Mouse (Mus musculus) intestine, embryonic 15.5 days (tissue): ENCODE data around the gene Bcl2. TPM values are rescaled to one million over a fixed set of nuclear protein-coding genes. Genes with fewer than 3 reads are reported as not detected.

Experiments
- ATAC-seq: fragments of 200-750 bp; cut with Nextera tagmentation; 2 replicates; pipeline ENCODE4 v1.8.0; 2017; ENCODE audit warnings: moderate TSS enrichment, moderate library complexity
- H3K27ac ChIP-seq: fragments of 300-500 bp; sonication (generic); 2 replicates; pipeline ENCODE4 v1.5.1; 2015; ENCODE audit warnings: mild to moderate bottlenecking, inconsistent platforms
- H3K27me3 ChIP-seq: fragments of 300-500 bp; sonication (generic); replicated peaks from 2 replicates; pipeline ENCODE4 v1.6.1; 2015; ENCODE audit warnings: inconsistent platforms
- H3K36me3 ChIP-seq: fragments of 300-500 bp; sonication (generic); 2 replicates; pipeline ENCODE4 v1.6.1; 2015; ENCODE audit warnings: inconsistent platforms
- H3K4me1 ChIP-seq: fragments of 300-500 bp; sonication (generic); replicated peaks from 2 replicates; pipeline ENCODE4 v1.6.1; 2015; ENCODE audit warnings: inconsistent platforms
- H3K4me2 ChIP-seq: fragments of 300-500 bp; sonication (generic); replicated peaks from 2 replicates; pipeline ENCODE4 v1.6.1; 2015; ENCODE audit warnings: mild to moderate bottlenecking, inconsistent platforms
- H3K4me3 ChIP-seq: fragments of 300-500 bp; sonication (generic); replicated peaks from 2 replicates; pipeline ENCODE4 v1.5.1; 2015; ENCODE audit warnings: inconsistent platforms
- H3K9ac ChIP-seq: fragments of 300-500 bp; sonication (generic); 2 replicates; pipeline ENCODE4 v1.6.1; 2015; ENCODE audit warnings: inconsistent platforms
- H3K9me3 ChIP-seq: fragments of 300-500 bp; sonication (generic); 2 replicates; pipeline ENCODE4 v1.6.1; 2016; ENCODE audit warnings: inconsistent platforms
- WGBS: fragments of 180-500 bp; shearing (Covaris S2); methylation state at CpG from one replicate; pipeline ENCODE4 v1.1.7; 2015; 5-methylcytosine and 5-hydroxymethylcytosine counted together
- polyA plus RNA-seq: library from polyadenylated mRNA; unstranded; fragments of >200 nt; fragmentation: Nextera tagmentation; extraction: Ambion mirVana; gene quantifications from 2 replicates; pipeline ENCODE4 v1.2.1, GENCODE M21; 2015

Bcl2 gene
- polyA plus RNA-seq, 1 experiment from 2014 or later = 13.2 TPM

DNA sequence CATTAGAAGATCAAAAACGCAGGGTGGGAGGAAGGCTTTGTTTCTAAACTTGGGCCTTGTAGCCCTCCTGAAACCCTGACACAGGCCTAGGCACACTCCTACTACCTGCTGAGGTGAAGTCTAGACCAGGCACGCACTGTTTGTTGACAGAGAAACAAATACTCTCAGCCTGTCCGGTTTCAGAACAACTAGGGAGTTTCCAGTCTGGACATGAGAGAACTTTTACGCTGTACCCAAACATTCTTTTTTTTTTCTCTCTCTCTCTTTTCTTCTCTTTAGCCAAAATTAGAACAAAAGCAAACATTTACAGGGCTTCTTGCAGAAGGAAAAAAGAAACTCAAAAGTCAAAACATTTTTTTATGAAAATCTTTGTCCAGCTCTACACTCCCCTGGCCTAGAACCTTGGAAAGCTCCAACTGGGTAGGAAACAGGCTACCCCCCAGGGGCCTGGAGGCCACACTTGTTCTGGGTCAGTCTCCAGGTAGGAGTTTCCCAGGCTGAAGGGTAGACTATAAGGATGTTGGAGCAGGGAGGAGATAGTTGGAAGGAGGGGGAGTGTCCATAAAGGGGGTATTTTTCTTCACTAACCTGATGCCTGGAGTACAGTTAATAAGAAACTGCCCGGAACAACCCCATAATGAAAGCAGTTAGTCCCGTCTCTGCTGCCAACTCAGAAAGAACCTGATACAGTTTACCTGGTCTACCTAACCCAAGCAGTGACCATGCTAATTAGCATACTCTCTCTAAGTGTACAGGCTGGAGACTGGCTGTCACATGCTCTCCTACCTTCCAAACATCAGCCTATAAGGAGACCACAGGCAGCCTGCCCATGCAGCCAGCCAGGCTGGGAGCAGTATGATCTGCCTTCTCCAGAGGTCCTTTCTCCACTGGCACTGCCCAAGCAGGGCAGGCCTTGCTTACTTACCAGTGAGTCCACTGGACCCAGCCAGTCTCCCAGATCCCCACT is 147.7 kb downstream of the Bcl2 start:
- ATAC-seq = peak; percentile 47; the same call in 1 of the 2 replicates
- 0 out of 2 replicates have a peak, but pooled peaks cover 5% of the 10 kb centered on the region for H3K4me1 ChIP-seq
- H3K4me3 ChIP-seq = no peak overlapping the region
- no peaks in the 10 kb centered on the region for H3K9me3 ChIP-seq
- H3K4me2 ChIP-seq = no peak overlapping the region
- WGBS = 76% methylated on average over 6 of the region's 6 CpGs
- no peaks in the 10 kb centered on the region for H3K27me3 ChIP-seq
- no peak overlapping the region for H3K9ac ChIP-seq
- H3K27ac ChIP-seq = no peak overlapping the region
- no peaks in the 10 kb centered on the region for H3K36me3 ChIP-seq

DNA sequence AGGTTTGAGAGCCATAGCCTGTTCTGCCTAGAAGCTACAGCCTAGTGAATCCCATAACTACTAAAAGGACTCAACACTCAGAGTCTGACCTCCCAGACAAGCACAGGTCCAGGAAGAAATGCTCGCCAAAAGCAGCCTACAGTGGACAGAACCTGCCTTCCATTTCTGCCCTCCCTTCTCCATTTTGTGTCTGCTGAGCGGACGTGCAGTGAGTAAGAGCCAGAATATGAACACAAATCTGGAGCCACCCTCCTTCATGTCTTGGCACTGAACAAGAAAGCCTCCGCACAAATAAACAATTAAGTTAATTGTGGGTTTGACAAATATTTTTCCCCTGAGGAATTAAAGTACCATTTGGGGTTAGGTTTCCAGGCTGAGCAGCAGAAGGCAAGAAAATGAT is 148.8 kb downstream of the Bcl2 start:
- Histone ChIP-seq H3K4me1 (0 out of 2 replicates have a peak, but pooled peaks cover 10% of the 10 kb centered on the region), H3K4me3 (no peak overlapping the region), H3K4me2 (no peak overlapping the region), H3K27me3 (no peaks in the 10 kb centered on the region), H3K27ac (no peak overlapping the region), H3K9ac (no peak overlapping the region), H3K36me3 (no peaks in the 10 kb centered on the region), H3K9me3 (no peaks in the 10 kb centered on the region)
- no peak for ATAC-seq
- WGBS = 88% methylated on average over 4 of the region's 4 CpGs

DNA sequence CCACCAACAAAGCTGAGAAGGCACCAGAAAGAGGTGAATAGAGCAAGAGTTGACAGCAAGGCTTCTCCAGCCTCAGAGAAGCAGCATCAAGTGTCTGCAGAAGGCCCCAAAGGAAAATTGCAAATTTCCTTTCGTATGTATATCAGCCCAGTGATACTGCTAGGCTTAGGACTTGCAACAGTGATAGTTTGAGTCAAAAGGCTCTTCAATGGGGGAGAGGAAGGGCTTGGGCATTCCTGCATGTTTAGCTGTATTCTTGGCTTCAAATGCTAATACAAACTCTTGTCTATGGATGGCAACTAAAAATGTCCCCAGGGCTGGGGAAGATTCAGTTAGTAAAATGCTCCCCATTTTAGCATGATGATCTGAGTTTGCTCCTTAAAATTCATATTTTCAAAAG is 149.6 kb downstream of the Bcl2 start:
- WGBS = 67% methylated on average over 1 of the region's 1 CpGs
- no peak for ATAC-seq

DNA sequence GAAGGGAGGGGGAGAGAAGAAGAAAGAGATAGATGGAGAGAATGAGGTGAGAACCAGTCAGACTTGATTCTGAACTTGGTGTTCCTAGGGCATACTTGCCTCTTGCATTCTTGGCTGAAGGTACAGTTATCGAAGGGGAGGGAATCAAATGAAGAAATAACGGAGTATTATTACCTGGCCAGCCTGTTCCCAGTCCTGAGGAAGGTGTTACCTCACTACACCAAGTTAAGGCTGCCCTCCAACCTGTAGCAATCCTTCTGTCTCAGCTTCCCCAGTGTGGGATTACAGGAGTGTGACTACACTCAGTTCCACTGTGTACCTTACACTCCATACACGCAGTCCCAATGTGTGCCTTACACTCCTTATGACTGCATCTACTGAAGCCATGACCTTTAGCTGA is 151.3 kb downstream of the Bcl2 start:
- Histone ChIP-seq H3K4me2 (no peak overlapping the region), H3K27me3 (no peaks in the 10 kb centered on the region), H3K4me3 (no peak overlapping the region), H3K4me1 (0 out of 2 replicates have a peak, but pooled peaks cover 10% of the 10 kb centered on the region), H3K9ac (no peak overlapping the region), H3K36me3 (no peaks in the 10 kb centered on the region), H3K27ac (no peak overlapping the region), H3K9me3 (no peaks in the 10 kb centered on the region)
- ATAC-seq = no peak
- WGBS = 92% methylated on average over 3 of the region's 3 CpGs

More for the DNA sequence above, 149.6 kb downstream of the Bcl2 start:
- Histone ChIP-seq H3K9me3 (no peaks in the 10 kb centered on the region), H3K27ac (no peak overlapping the region), H3K36me3 (no peaks in the 10 kb centered on the region), H3K27me3 (no peaks in the 10 kb centered on the region), H3K4me3 (no peak overlapping the region), H3K9ac (no peak overlapping the region), H3K4me2 (no peak overlapping the region), H3K4me1 (0 out of 2 replicates have a peak, but pooled peaks cover 10% of the 10 kb centered on the region)

DNA sequence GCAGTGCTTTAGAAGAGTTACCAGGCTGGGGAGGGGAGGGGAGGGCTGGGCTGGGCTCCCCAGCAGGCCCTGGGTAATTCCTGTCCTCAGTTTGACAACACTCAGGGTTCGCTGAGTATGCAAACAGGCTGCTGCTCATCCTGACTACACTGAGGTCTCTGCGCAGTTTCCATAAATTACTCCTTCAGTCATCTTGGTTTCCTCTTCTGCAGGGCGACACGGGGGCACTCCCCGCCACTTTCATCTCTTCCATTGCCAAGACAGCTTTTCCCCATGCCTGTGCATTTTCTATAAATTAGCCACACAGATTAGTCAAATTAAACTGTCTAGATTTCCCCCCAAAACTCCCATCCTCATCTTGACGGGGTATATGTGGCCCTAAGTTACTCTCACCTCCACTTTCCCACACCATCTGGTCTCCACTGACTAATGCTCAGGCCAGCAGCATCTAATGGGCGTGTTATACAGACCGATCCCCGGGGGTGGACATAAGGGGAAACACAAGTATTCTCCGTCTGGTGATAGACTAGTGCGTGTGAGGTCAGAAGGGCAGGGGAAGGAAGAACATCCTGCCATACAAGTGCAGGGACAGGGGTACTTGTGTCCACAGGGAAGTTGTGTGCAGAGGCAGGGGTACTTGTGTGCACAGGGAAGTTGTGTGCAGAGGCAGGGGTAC is 152.9 kb downstream of the Bcl2 start:
- Histone ChIP-seq H3K4me2 (no peak overlapping the region), H3K27me3 (no peaks in the 10 kb centered on the region), H3K9ac (no peak overlapping the region), H3K9me3 (no peaks in the 10 kb centered on the region), H3K4me1 (0 out of 2 replicates have a peak, but pooled peaks cover 5% of the 10 kb centered on the region), H3K27ac (no peak overlapping the region), H3K4me3 (no peak overlapping the region), H3K36me3 (no peaks in the 10 kb centered on the region)
- 63% methylated on average over 11 of the region's 11 CpGs for WGBS
- ATAC-seq = no peak

DNA sequence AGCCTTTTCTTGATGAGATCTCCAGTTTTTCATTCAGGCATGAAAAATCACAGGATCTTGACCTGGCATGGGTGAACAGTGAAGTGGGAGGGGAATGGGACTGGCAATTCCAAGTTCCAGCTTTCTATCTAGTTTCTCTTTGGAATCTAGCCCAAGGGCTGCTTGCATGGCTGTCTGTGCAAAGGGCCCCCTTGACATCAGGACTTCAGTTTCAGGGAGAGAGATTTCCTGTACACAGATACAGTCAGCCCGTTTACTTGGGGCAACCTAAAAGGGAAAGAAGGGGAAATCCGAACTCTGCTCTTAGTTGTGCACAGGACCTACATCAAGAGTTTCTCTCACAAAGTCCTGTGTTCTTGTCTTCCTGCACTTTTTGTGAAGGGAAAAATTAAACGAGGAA is 154.0 kb downstream of the Bcl2 start:
- Histone ChIP-seq H3K9ac (no peak overlapping the region), H3K4me2 (no peak overlapping the region), H3K27me3 (no peaks in the 10 kb centered on the region), H3K4me3 (no peak overlapping the region), H3K36me3 (no peaks in the 10 kb centered on the region), H3K4me1 (0 out of 2 replicates have a peak, but pooled peaks cover 5% of the 10 kb centered on the region), H3K9me3 (no peaks in the 10 kb centered on the region), H3K27ac (no peak overlapping the region)
- 66% methylated on average over 3 of the region's 3 CpGs for WGBS
- no peak for ATAC-seq

DNA sequence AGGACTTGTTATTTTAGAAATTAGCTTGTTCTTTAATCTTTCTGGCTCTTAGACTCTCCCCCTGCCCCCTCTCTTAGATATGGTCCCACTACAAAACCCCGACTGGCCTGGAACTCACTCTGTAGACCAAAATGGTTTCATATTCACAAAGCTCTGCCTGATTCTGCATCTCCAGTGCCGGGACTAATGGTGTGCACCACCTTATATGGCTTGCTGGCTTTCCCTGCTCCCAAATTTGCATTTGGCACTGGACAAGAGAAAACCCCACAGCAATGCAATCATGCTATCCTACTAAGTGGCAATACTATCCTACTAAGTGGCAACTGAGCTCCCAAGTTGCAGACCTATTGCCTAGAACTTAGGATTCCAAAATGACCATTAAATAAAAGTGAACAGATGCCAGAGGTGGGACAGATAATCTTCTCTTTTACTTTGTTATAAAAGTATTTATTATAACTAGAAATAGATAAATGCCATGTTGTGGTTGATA is 154.9 kb downstream of the Bcl2 start:
- no peak overlapping the region for H3K27ac ChIP-seq
- no peak for ATAC-seq
- peaks cover 6% of the 10 kb centered on the region; the same call in 1 of the 2 replicates for H3K4me1 ChIP-seq
- H3K9me3 ChIP-seq = no peaks in the 10 kb centered on the region
- H3K9ac ChIP-seq = no peak overlapping the region
- H3K27me3 ChIP-seq = no peaks in the 10 kb centered on the region
- no peak overlapping the region for H3K4me3 ChIP-seq
- WGBS = 80% methylated on average over 2 of the region's 2 CpGs
- no peak overlapping the region for H3K4me2 ChIP-seq
- no peaks in the 10 kb centered on the region for H3K36me3 ChIP-seq

DNA sequence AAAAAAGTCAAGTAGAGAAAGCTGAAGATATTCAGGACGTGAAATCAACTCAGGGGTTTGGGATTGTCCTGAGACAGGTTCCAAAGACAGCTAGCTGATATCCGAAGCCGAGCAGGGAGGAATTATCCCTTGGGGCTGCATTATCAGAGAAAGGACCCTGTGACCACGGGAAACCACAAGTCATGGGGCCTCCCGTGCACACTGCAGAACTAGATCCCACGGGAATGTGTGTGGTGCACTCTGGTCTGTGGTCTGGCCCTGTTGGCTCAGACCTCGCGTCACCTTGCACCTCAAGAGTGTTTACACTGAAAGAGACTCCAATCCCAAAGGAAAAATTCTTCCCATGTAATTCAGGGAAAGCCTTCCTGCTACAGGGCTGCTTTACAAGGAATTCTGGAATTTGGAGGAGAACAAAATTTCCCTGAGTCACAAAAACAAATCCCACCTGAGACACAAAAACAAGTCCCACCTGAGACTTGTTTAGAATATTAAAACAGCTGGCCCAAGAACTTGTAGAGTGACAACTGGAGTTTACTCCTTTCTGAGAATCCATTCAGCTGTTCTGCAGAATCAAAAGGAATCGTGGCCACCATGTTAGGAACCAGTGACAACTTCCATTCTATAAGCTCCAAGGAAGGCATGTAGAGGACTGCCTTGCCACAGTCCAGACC is 158.4 kb downstream of the Bcl2 start:
- 68% methylated on average over 9 of the region's 9 CpGs for WGBS
- no peak for ATAC-seq
- no peak overlapping the region for H3K4me2 ChIP-seq
- H3K9ac ChIP-seq = no peak overlapping the region
- H3K4me1 ChIP-seq = peaks cover 19% of the 10 kb centered on the region; the same call in 1 of the 2 replicates
- H3K27me3 ChIP-seq = no peaks in the 10 kb centered on the region
- H3K9me3 ChIP-seq = no peaks in the 10 kb centered on the region
- no peak overlapping the region for H3K4me3 ChIP-seq
- H3K27ac ChIP-seq = no peak overlapping the region
- H3K36me3 ChIP-seq = no peaks in the 10 kb centered on the region

DNA sequence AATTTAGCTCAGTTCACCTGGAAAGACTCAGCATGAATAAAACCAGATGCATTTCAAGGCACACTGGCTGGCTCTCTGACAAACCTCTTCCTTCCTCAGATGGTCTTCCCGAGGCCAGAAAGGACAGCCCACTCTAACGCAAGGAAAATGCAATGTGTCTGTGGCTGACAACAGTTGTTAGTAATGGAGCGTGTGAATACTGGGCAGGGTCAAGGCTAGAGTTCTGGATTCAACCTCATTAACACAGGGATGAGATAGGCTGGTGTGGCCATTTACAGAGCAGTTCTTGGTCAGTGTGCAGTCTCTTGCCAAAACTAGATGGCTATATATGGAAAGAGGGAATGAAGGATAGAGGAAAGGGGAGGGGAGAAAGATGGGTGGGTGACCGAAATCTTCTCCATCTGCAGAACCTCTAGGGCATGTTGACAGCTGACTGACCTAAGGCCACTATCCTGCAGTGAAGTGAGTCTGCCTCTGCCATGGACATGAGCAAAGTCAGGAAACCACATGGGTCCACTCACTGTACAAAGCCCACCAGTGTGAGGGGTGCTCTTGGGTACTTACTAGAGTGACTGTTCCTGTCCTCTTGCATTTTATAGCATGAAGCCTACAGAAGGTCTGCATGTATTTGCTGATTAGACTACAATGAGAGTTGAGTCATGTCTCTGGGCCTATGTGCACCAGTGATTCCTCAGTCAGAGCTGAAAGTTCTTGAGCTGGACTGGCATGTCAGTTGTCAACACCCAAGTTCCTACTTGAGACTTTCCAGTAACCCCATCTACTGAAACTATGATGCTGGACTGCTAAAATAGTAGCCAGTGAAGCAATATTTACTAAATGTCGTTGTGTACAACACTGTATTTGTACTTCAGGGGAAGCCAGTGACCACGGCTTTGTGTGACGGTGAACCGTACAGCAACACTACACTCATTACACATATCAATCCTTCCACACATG is 159.9 kb downstream of the Bcl2 start:
- peaks cover 19% of the 10 kb centered on the region; the same call in 1 of the 2 replicates for H3K4me1 ChIP-seq
- H3K36me3 ChIP-seq = no peaks in the 10 kb centered on the region
- WGBS = 66% methylated on average over 8 of the region's 8 CpGs
- H3K4me3 ChIP-seq = no peak overlapping the region
- H3K9ac ChIP-seq = no peak overlapping the region
- peak; percentile 43; the same call in 1 of the 2 replicates for ATAC-seq
- H3K9me3 ChIP-seq = no peaks in the 10 kb centered on the region
- no peaks in the 10 kb centered on the region for H3K27me3 ChIP-seq
- H3K27ac ChIP-seq = no peak overlapping the region
- H3K4me2 ChIP-seq = no peak overlapping the region

DNA sequence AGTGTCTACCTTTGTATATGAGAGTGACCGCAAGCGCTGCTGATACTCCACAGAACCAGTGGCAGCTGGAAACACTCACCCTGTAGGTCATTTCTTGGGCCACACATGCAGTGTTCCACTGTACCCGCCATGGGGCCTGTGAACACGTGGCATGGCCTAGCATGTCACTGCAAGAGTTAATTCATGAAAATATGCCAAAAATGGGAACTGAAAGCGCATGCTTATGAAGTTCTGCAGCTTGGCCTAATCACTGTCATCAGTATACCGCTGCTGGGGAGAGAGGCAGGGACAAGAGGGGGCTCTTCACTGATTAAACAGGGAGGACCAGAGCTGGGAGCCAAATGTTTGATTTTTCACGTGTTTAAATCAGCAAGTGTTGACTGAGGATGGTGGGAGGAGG is 161.2 kb downstream of the Bcl2 start:
- H3K27me3 ChIP-seq = no peaks in the 10 kb centered on the region
- H3K4me1 ChIP-seq = peaks cover 19% of the 10 kb centered on the region; the same call in 1 of the 2 replicates
- WGBS = 46% methylated on average over 7 of the region's 7 CpGs
- 0 out of 2 replicates have a peak overlapping the region, but pooled peaks have one; percentile 18 for H3K27ac ChIP-seq
- H3K9ac ChIP-seq = no peak overlapping the region
- no peak overlapping the region for H3K4me3 ChIP-seq
- peak; percentile 44 for ATAC-seq
- no peaks in the 10 kb centered on the region for H3K9me3 ChIP-seq
- no peaks in the 10 kb centered on the region for H3K36me3 ChIP-seq
- no peak overlapping the region for H3K4me2 ChIP-seq

DNA sequence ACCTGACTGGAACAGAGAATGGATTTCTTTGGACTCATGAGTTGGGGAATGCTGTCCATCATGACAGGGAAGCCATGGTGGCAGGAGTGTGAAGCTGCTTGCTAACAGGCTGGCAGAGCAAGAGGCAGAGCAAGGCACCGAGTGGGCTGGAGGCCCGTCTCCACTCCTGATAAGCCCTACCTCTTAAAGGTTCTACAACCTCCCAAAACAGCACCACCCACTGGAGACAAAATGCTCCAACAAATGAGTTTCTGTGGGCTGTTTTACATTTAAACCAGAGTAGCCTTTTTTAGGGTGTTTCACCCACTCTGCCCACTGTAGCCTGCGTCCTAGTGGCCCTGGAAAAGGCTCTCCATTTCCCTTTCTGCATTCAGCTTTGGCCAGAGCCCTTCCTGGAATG is 163.5 kb downstream of the Bcl2 start:
- Histone ChIP-seq H3K36me3 (no peaks in the 10 kb centered on the region), H3K27me3 (no peaks in the 10 kb centered on the region), H3K9me3 (no peaks in the 10 kb centered on the region), H3K27ac (no peak overlapping the region), H3K4me1 (peaks cover 19% of the 10 kb centered on the region; the same call in 1 of the 2 replicates), H3K4me2 (no peak overlapping the region), H3K4me3 (no peak overlapping the region), H3K9ac (no peak overlapping the region)
- no peak for ATAC-seq
- 80% methylated on average over 3 of the region's 3 CpGs for WGBS
